Mouse (Mus musculus): ENCODE data around the gene H2-M10.6.

DNA sequence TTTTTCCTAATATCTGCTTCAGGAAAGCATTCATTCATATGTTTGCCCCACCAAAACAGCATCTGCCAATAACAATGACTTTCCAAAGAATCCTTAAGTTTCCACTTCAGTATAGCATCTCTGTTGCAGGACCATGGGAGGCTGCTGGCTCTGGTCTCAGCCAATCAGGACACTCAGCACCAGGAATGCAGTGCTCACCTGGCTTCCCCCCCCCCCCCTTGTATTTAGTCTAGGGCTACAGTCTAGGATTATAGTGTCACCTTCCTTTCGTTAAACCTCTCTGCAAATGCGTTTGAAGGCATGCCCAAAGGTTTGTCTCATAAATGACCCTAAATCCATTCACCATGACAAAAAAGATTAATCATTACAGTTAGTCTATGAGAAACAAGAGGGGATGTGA is 23.6 kb upstream of the H2-M10.6 start:
- no peak for TF ChIP-seq ZC3H11A (IDR thresholded peaks at IDR 0.05; ENCODE audit: borderline replicate concordance, low read depth, low read length)
- TF ChIP-seq MAFK (IDR thresholded peaks at IDR 0.05; ENCODE audit: insufficient read depth, low read depth, low read length): no peak
- TF ChIP-seq HCFC1 (IDR thresholded peaks at IDR 0.05; ENCODE audit: borderline replicate concordance, insufficient read depth, low read length): no peak
- no peak for TF ChIP-seq CHD2 (IDR thresholded peaks at IDR 0.05; ENCODE audit: low read depth, low read length)
